Mouse (Mus musculus) limb, embryonic 13.5 days (tissue): ENCODE measurements around the gene Zfp369. TPM values are rescaled to one million over a fixed set of nuclear protein-coding genes. Genes with fewer than 3 reads are reported as not detected.
"Not testable (repeated sequence)": the region's sequence is repeated elsewhere in the genome, so short reads cannot be mapped to it uniquely, and the experiment has no call there.

ENCODE experiments used
- ATAC-seq: fragments of 200-750 bp; cut with Nextera tagmentation; 2 replicates; pipeline ENCODE4 v1.8.0; 2017; ENCODE audit warnings: low read depth, moderate number of reproducible peaks, moderate TSS enrichment; ENCODE audit not compliant: low FRiP score
- H3K27ac ChIP-seq: fragments of 300-500 bp; sonication (generic); 2 replicates; pipeline ENCODE4 v1.5.1; 2015; ENCODE audit warnings: inconsistent platforms, mild to moderate bottlenecking, moderate library complexity
- H3K27me3 ChIP-seq: fragments of 300-500 bp; sonication (generic); 2 replicates; pipeline ENCODE4 v1.6.1; 2015; ENCODE audit warnings: mild to moderate bottlenecking, inconsistent platforms
- H3K36me3 ChIP-seq: fragments of 300-500 bp; sonication (generic); 2 replicates; pipeline ENCODE4 v1.6.1; 2015; ENCODE audit warnings: inconsistent platforms, mild to moderate bottlenecking, moderate library complexity
- H3K4me1 ChIP-seq: fragments of 300-500 bp; sonication (generic); 2 replicates; pipeline ENCODE4 v1.6.1; 2015; ENCODE audit warnings: inconsistent platforms
- H3K4me2 ChIP-seq: fragments of 300-500 bp; sonication (generic); replicated peaks from 2 replicates; pipeline ENCODE4 v1.6.1; 2015; ENCODE audit warnings: inconsistent platforms, mild to moderate bottlenecking, moderate library complexity
- H3K4me3 ChIP-seq: fragments of 300-500 bp; sonication (generic); 2 replicates; pipeline ENCODE4 v1.5.1; 2015; ENCODE audit warnings: moderate library complexity, mild to moderate bottlenecking, inconsistent platforms
- H3K9ac ChIP-seq: fragments of 300-500 bp; sonication (generic); 2 replicates; pipeline ENCODE4 v1.6.1; 2015; ENCODE audit warnings: mild to moderate bottlenecking, inconsistent platforms
- H3K9me3 ChIP-seq: fragments of 300-500 bp; sonication (generic); 2 replicates; pipeline ENCODE4 v1.6.1; 2016; ENCODE audit warnings: inconsistent platforms
- WGBS: fragments of 180-500 bp; shearing (Covaris S2); methylation state at CpG from one replicate; pipeline ENCODE4 v1.1.7; 2015; 5-methylcytosine and 5-hydroxymethylcytosine counted together
- polyA plus RNA-seq: library from polyadenylated mRNA; unstranded; fragments of >200 nt; fragmentation: Nextera tagmentation; extraction: Ambion mirVana; gene quantifications from 2 replicates; pipeline ENCODE4 v1.2.1, GENCODE M21; 2015

Gene Zfp369
- polyA plus RNA-seq, 1 experiment from 2014 or later = 20.2 TPM

GRCm38 (mm10) chr13:65277994-65278382, 626 bp upstream of the Zfp369 start:
- Histone ChIP-seq H3K27me3 (no peaks in the 10 kb centered on the region), H3K4me2 (peak overlapping the region; percentile 64), H3K27ac (peak overlapping the region; percentile 82), H3K36me3 (peaks cover 59% of the 10 kb centered on the region), H3K9me3 (peaks cover 38% of the 10 kb centered on the region), H3K4me1 (peaks cover 5% of the 10 kb centered on the region; the same call in 1 of the 2 replicates), H3K9ac (peak overlapping the region; percentile 70), H3K4me3 (peak overlapping the region; percentile 71)
- WGBS = 11% methylated on average over 9 of the region's 9 CpGs
- ATAC-seq = no peak; the same call in 1 of the 2 replicates

- H3K9me3 ChIP-seq = peaks cover 59% of the 10 kb centered on the region
These were observed 8.2 kb downstream of the Zfp369 start for GRCm38 (mm10) chr13:65286771-65287170.

GRCm38 (mm10) chr13:65296354-65296753, 17.7 kb downstream of the Zfp369 start:
- no peaks in the 10 kb centered on the region for H3K4me1 ChIP-seq
- H3K36me3 ChIP-seq = peaks cover 76% of the 10 kb centered on the region
- ATAC-seq = no peak
- H3K4me3 ChIP-seq = no peak overlapping the region
- 95% methylated on average over 4 of the region's 4 CpGs for WGBS
- H3K9me3 ChIP-seq = peaks cover 78% of the 10 kb centered on the region
- no peak overlapping the region for H3K9ac ChIP-seq
- no peak overlapping the region for H3K27ac ChIP-seq
- no peaks in the 10 kb centered on the region for H3K27me3 ChIP-seq
- H3K4me2 ChIP-seq = no peak overlapping the region

More at GRCm38 (mm10) chr13:65286771-65287170, 8.2 kb downstream of the Zfp369 start:
- ATAC-seq = no peak
- Histone ChIP-seq H3K4me1 (no peaks in the 10 kb centered on the region), H3K9ac (no peak overlapping the region), H3K4me3 (no peak overlapping the region), H3K27me3 (no peaks in the 10 kb centered on the region), H3K4me2 (no peak overlapping the region), H3K27ac (no peak overlapping the region), H3K36me3 (peaks cover 90% of the 10 kb centered on the region)
- 94% methylated on average over 2 of the region's 2 CpGs for WGBS

GRCm38 (mm10) chr13:65310849-65311248, 32.2 kb downstream of the Zfp369 start:
- H3K27ac ChIP-seq, H3K27me3 ChIP-seq, ATAC-seq, H3K4me1 ChIP-seq, H3K36me3 ChIP-seq, H3K9ac ChIP-seq: not testable (repeated sequence)
- 0 out of 2 replicates have a peak overlapping the region, but pooled peaks have one; percentile 14 for H3K4me3 ChIP-seq
- peak overlapping the region; percentile 48 for H3K4me2 ChIP-seq
- H3K9me3 ChIP-seq = peaks cover 40% of the 10 kb centered on the region
- WGBS = 31% methylated on average over 12 of the region's 12 CpGs

DNA sequence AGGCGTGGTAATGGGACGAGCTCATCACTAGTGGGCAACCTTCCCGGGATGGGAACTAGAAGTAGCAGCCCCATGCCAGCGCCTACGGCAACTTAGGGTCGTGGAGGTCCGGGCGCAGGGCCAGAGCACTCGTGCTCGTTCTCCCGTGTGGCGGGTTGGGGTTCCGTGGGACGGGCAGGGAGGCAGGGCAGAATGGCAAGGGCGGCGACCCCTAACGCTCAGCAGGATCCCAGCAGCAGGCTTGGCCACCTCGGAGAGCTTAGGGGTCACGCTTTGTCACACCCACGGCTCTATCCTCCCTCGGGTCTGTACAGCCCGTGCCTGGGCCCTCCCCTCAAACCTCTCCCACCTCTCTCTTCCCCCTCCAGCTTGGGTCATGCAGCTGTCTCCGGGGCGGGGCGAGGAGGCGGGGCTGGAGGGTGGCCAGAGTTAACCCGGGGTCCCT, 32.7 kb downstream of the Zfp369 start:
- Histone ChIP-seq H3K9me3 (peaks cover 35% of the 10 kb centered on the region), H3K4me2 (peak overlapping the region; percentile 48), H3K9ac (no peak overlapping the region), H3K27me3 (no peaks in the 10 kb centered on the region), H3K4me3 (peak overlapping the region; percentile 14; the same call in 1 of the 2 replicates), H3K27ac (no peak overlapping the region), H3K36me3 (no peaks in the 10 kb centered on the region), H3K4me1 (no peaks in the 10 kb centered on the region)
- WGBS = 29% methylated on average over 27 of the region's 27 CpGs
- no peak; the same call in 1 of the 2 replicates for ATAC-seq

- H3K4me3 ChIP-seq = no peak overlapping the region
- no peaks in the 10 kb centered on the region for H3K4me1 ChIP-seq
- no peaks in the 10 kb centered on the region for H3K36me3 ChIP-seq
- H3K27me3 ChIP-seq = no peaks in the 10 kb centered on the region
- H3K9ac ChIP-seq = no peak overlapping the region
- H3K27ac ChIP-seq = no peak overlapping the region
- ATAC-seq = no peak
- 91% methylated on average over 9 of the region's 9 CpGs for WGBS
- H3K9me3 ChIP-seq = peaks cover 30% of the 10 kb centered on the region
- no peak overlapping the region for H3K4me2 ChIP-seq
These were observed 33.2 kb downstream of the Zfp369 start for GRCm38 (mm10) chr13:65311826-65312225.

- not testable (repeated sequence) for H3K9ac ChIP-seq
- 56% methylated on average over 5 of the region's 5 CpGs for WGBS
These were observed 69.9 kb downstream of the Zfp369 start for GRCm38 (mm10) chr13:65348501-65348900.

GRCm38 (mm10) chr13:65351768-65352167, 73.2 kb downstream of the Zfp369 start:
- WGBS = 7% methylated on average over 32 of the region's 33 CpGs
- H3K36me3 ChIP-seq, H3K9ac ChIP-seq, H3K27me3 ChIP-seq, ATAC-seq, H3K27ac ChIP-seq, H3K9me3 ChIP-seq, H3K4me1 ChIP-seq: not testable (repeated sequence)
- Histone ChIP-seq H3K4me2 (peak overlapping the region; percentile 50), H3K4me3 (peak overlapping the region; percentile 17; the same call in 1 of the 2 replicates)

More at GRCm38 (mm10) chr13:65348501-65348900, 69.9 kb downstream of the Zfp369 start:
- not testable (repeated sequence) for H3K36me3 ChIP-seq, H3K4me1 ChIP-seq, H3K27me3 ChIP-seq, H3K4me3 ChIP-seq, ATAC-seq, H3K4me2 ChIP-seq, H3K9me3 ChIP-seq, H3K27ac ChIP-seq

Other genes with a start within 250 kb of the Zfp369 start
- gene Spata31d1c, start 245.8 kb upstream of the Zfp369 start, polyA plus RNA-seq = not detected in 2 replicates
- not detected in 2 replicates for gene Prss47, start 226.1 kb upstream of the Zfp369 start, polyA plus RNA-seq
- gene Mfsd14b, start 165.8 kb upstream of the Zfp369 start, polyA plus RNA-seq = 58.8 and 61.5 TPM in 2 replicates
- gene Olfr465-ps1, start 140.7 kb upstream of the Zfp369 start, polyA plus RNA-seq = not detected in 2 replicates
- not detected in 2 replicates for gene Olfr466, start 128.6 kb upstream of the Zfp369 start, polyA plus RNA-seq
- gene Nlrp4f, start 72.8 kb upstream of the Zfp369 start, polyA plus RNA-seq = 0.04 TPM in 1 of 2 replicates, not detected in the other
- not detected in 2 replicates for gene Gm10775, start 19.3 kb upstream of the Zfp369 start, polyA plus RNA-seq
- gene Gm10139, start 233.9 kb downstream of the Zfp369 start, polyA plus RNA-seq = not detected in 2 replicates